Mouse (Mus musculus) monocyte, adult 5-6 weeks (primary cell): ENCODE measurements around the gene Xdh. TPM values are rescaled to one million over a fixed set of nuclear protein-coding genes. Genes with fewer than 3 reads are reported as not detected.
"Not testable (repeated sequence)": the region's sequence is repeated elsewhere in the genome, so short reads cannot be mapped to it uniquely, and the experiment has no call there.

Source experiments
- ATAC-seq: fragments of 153-309, 156-312 bp; replicated peaks from 2 replicates; pipeline ENCODE4 v1.8.0; 2017; ENCODE audit warnings: mild to moderate bottlenecking; ENCODE audit not compliant: low TSS enrichment, insufficient number of reproducible peaks, severe bottlenecking, poor library complexity, low FRiP score
- total RNA-seq: library from RNA; stranded (forward); fragments of 200-1000, 200-491, 200-594 nt; gene quantifications from 3 replicates; pipeline ENCODE4 v1.2.3, GENCODE M21; 2017

Gene Xdh
- total RNA-seq, 1 experiment from 2014 or later: 293 TPM

GRCm38 (mm10) chr17:73893822-73894221, 56.2 kb downstream of the Xdh start:
- ATAC-seq: no peak

- ATAC-seq: peak; percentile 58
Observed at GRCm38 (mm10) chr17:73893207-73893606, 56.8 kb downstream of the Xdh start.

DNA sequence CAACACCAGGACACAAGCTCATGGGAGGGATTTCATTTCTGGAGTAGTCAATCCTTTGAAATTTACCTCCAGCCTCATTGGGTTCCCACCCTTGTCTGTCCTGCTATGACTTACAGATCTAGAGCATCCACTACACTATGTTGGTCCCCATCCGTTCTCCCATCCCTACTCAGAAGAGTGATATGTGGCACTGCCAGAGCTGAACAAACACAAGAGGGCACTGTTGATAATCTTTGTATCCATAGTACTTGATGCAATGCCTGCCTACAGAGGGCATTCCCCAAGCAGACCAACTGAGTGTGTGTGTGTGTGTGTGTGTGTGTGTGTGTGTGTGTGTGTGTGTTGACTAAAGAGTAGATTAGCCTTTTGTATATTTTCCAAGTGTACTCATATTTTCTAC, 58.4 kb downstream of the Xdh start:
- no peak for ATAC-seq

- no peak for ATAC-seq
Observed at GRCm38 (mm10) chr17:73886071-73886785, 63.8 kb downstream of the Xdh start.

- no peak for ATAC-seq
Observed at GRCm38 (mm10) chr17:73883332-73883731, 66.7 kb downstream of the Xdh start.

- ATAC-seq: peak; percentile 69
Observed at GRCm38 (mm10) chr17:73882194-73882593, 67.8 kb downstream of the Xdh start.

DNA sequence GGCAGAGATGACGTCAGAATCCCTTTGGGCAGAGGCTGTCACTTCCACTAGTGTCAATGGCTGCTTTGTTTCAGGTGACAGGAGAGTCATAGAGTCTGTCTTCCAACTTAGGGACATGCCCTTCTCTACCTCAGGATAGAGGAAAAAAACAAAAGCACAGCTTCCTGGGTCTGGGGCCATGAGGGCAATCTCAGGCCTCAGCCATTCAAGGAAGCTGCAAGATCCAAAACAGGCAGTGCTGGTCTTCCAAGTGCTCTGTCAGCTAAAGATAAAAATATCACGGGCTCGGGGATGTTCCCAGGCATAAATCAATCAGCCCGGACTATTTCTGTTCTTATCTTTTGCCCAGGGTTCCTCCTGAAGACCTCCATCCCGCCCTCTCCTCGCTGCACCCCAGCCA, 68.7 kb downstream of the Xdh start:
- no peak for ATAC-seq

DNA sequence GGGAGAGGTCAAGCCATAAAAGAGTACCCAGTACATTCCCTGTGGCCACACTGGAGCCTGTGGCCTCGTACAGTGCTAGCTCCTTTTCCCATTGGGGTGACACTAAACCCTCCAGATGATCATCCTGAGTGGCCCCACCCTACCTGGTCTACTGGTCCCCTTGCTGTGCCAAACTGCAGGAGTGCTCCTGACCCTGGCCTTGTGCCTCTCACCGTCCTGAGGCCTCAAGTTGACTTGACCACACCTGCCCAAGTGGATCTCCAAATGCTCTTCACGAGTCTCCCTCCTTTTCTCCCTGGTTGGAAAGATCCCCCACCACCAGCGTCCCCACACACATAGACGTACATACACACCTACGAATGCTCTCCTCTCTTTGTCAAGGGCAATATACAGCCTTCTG, 69.7 kb downstream of the Xdh start:
- no peak for ATAC-seq

- ATAC-seq: no peak
Observed at GRCm38 (mm10) chr17:73879262-73879916, 70.6 kb downstream of the Xdh start.

DNA sequence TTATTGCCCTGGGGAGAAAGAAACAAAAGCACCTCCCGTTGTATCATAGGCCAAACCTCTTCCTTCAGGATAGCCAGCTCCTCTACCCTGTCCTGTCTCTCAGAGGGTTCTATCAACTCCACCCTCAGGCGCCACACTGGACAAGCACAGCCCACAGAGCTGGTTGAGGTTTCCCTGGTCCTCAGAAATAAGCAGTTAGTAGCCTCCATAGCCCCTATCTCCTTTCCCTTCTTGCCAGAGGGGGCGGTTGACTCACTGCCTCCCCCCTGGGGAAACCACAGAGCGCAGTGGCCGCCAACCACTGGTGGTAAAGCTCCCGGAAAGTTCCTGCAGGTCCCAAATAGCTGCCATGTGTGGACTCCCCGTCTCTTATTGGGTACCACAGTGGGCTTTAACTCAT, 74.3 kb downstream of the Xdh start:
- no peak for ATAC-seq

DNA sequence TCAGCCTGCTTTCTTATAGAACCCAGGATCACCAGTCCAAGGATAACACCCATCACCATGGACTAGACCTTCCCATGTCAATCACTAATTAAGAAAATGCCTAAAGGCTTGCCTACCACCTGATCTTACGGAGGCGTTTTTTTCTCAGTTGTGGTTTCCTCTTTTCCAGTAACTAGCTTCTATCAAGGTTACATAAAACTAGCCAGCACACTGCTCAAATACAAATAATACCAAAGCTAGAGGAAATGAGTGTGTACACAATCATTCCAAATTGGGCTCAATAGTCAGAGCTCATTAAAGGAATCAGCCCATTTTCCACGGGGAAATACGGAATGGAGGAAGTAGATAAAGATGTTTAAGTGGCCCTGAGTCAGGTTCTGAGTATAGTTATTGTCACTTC, 74.7 kb downstream of the Xdh start:
- no peak for ATAC-seq

GRCm38 (mm10) chr17:73870956-73871605, 78.9 kb downstream of the Xdh start:
- ATAC-seq: no peak

- no peak for ATAC-seq
Observed at GRCm38 (mm10) chr17:73869008-73869685, 80.8 kb downstream of the Xdh start.

GRCm38 (mm10) chr17:73853717-73854116, 96.3 kb downstream of the Xdh start:
- no peak for ATAC-seq

- ATAC-seq: no peak
Observed at GRCm38 (mm10) chr17:73853041-73853440, 97.0 kb downstream of the Xdh start.

DNA sequence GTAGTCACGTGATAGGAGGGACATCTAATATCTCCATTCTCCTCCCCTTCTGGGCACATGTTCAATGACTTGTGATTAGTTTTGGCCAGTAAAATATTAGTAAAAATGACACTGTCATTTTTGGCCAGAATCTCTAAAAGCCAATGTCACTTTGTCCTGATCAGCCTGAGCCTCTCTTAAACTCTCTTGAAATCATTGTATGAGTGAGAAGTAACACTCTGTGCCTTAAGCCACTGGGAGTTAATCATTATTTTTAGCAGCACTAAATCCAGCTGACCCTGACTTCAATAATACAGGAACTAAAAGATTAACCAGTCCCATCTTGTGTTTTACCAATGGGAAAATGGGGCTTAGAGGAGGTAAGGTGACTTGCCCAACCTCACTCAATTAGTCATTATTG, 102.6 kb downstream of the Xdh start:
- ATAC-seq: no peak

GRCm38 (mm10) chr17:73845632-73846031, 104.4 kb downstream of the Xdh start:
- no peak for ATAC-seq

GRCm38 (mm10) chr17:73842963-73843362, 107.0 kb downstream of the Xdh start:
- ATAC-seq: no peak

- ATAC-seq: not testable (repeated sequence)
Observed at GRCm38 (mm10) chr17:73839876-73840275, 110.1 kb downstream of the Xdh start.
